Mouse (Mus musculus) CH12.LX (cell line): ENCODE measurements at regions not wholly inside any gene's neighbourhood (a gene's known extent, or its start where the extent isn't known, plus 50 kb on each side); places are given as distances from the start of the nearest gene placed in this dataset.

ENCODE experiments used
- DNase-seq: peaks from one replicate; pipeline ENCODE4 v3.0.0-alpha.2; 2013; ENCODE audit errors: extremely low read depth
- H3K27ac ChIP-seq: 2 replicates; pipeline ENCODE4 v1.5.1; 2012; ENCODE audit warnings: low read depth, mild to moderate bottlenecking, control low read depth, moderate library complexity; ENCODE audit not compliant: insufficient read depth
- H3K27me3 ChIP-seq: replicated peaks from 2 replicates; pipeline ENCODE3; 2012; ENCODE audit warnings: inconsistent platforms
- H3K36me3 ChIP-seq, 2 experiments: replicated peaks in 1 of 2; 2 replicates each; pipeline versions ENCODE3 to v1.6.1; 2012; ENCODE audit warnings: inconsistent platforms in 1 of 2, low read length in 1 of 2, mild to moderate bottlenecking in 1 of 2, mixed read lengths in 1 of 2, moderate library complexity in 1 of 2; ENCODE audit not compliant: control insufficient read depth in 1 of 2, insufficient read depth in 1 of 2
- H3K4me1 ChIP-seq, 2 experiments: 2 replicates each; pipeline ENCODE4 v1.6.1; 2012; ENCODE audit warnings: inconsistent platforms in 1 of 2, moderate library complexity in 1 of 2; ENCODE audit not compliant: insufficient read depth in 2 of 2, control insufficient read depth in 1 of 2
- H3K4me2 ChIP-seq: 2 replicates; pipeline ENCODE4 v1.6.1; 2012; ENCODE audit warnings: low read depth, mild to moderate bottlenecking, control low read depth; ENCODE audit not compliant: poor library complexity, insufficient read depth, severe bottlenecking
- H3K4me3 ChIP-seq, 3 experiments: fragments of 150-350 bp in 1 of 3; sonication (generic) in 1 of 3; replicated peaks in 1 of 3; 2 replicates each; pipeline versions ENCODE3 to v1.5.1; 2011 to 2012; ENCODE audit warnings: low read depth in 2 of 3, low read length in 2 of 3, mild to moderate bottlenecking in 2 of 3, moderate library complexity in 2 of 3, control low read depth in 1 of 3, improper control_type of control experiment in 1 of 3, inconsistent platforms in 1 of 3, mixed read lengths in 1 of 3; ENCODE audit not compliant: poor library complexity in 1 of 3
- H3K79me2 ChIP-seq: replicated peaks from 2 replicates; pipeline ENCODE4 v1.6.1; 2012; ENCODE audit warnings: mild to moderate bottlenecking, moderate library complexity; ENCODE audit not compliant: control insufficient read depth, poor library complexity, insufficient read depth, severe bottlenecking; ENCODE audit errors: extremely low read depth
- H3K9ac ChIP-seq: 2 replicates; pipeline ENCODE4 v1.6.1; 2012; ENCODE audit warnings: low read depth, mild to moderate bottlenecking, control low read depth, moderate library complexity; ENCODE audit not compliant: insufficient read depth
- H3K9me3 ChIP-seq: replicated peaks from 2 replicates; pipeline ENCODE3; 2012; ENCODE audit warnings: low read length, inconsistent platforms, mixed read lengths
- E2F4 ChIP-seq: IDR thresholded peaks from 2 replicates; pipeline ENCODE4 v1.6.1; 2011; ENCODE audit warnings: low read depth, low read length, improper control_type of control experiment; ENCODE audit not compliant: insufficient replicate concordance
- ELF1 ChIP-seq: IDR thresholded peaks from 2 replicates; pipeline ENCODE4 v1.6.1; 2014; ENCODE audit warnings: low read depth, mild to moderate bottlenecking, inconsistent platforms, low read length, improper control_type of control experiment
- EP300 ChIP-seq: IDR thresholded peaks from 2 replicates; pipeline ENCODE4 v1.6.1; 2011; ENCODE audit warnings: low read length, improper control_type of control experiment
- GABPA ChIP-seq: IDR thresholded peaks from 2 replicates; pipeline ENCODE4 v1.6.1; 2012; ENCODE audit warnings: low read depth, low read length, improper control_type of control experiment, inconsistent platforms; ENCODE audit not compliant: insufficient replicate concordance
- HCFC1 ChIP-seq: IDR thresholded peaks from 2 replicates; pipeline ENCODE4 v1.6.1; 2012; ENCODE audit warnings: low read depth, mild to moderate bottlenecking, inconsistent platforms, low read length, improper control_type of control experiment
- IRF4 ChIP-seq: IDR thresholded peaks from 2 replicates; pipeline ENCODE4 v1.6.1; 2014; ENCODE audit warnings: low read depth, mild to moderate bottlenecking, inconsistent platforms, low read length, improper control_type of control experiment
- JUND ChIP-seq: conservative IDR thresholded peaks from 2 replicates; pipeline ENCODE4 v1.6.1; 2011; ENCODE audit warnings: low read depth, low read length, improper control_type of control experiment
- MAFK ChIP-seq: IDR thresholded peaks from 2 replicates; pipeline ENCODE4 v1.6.1; 2011; ENCODE audit warnings: low read length, improper control_type of control experiment; ENCODE audit not compliant: insufficient replicate concordance
- PAX5 ChIP-seq: IDR thresholded peaks from 2 replicates; pipeline ENCODE4 v1.6.1; 2012; ENCODE audit warnings: low read length, inconsistent platforms, mixed read lengths
- POLR2AphosphoS2 ChIP-seq: IDR thresholded peaks from 2 replicates; pipeline ENCODE4 v1.6.1; 2011; ENCODE audit warnings: low read depth, low read length, improper control_type of control experiment
- RCOR1 ChIP-seq: conservative IDR thresholded peaks from 2 replicates; pipeline ENCODE4 v1.6.1; 2012; ENCODE audit warnings: low read depth, mild to moderate bottlenecking, inconsistent platforms, low read length, improper control_type of control experiment
- SMC3 ChIP-seq: IDR thresholded peaks from 2 replicates; pipeline ENCODE4 v1.6.1; 2011; ENCODE audit warnings: low read depth, low read length, improper control_type of control experiment
- TBP ChIP-seq: conservative IDR thresholded peaks from 2 replicates; pipeline ENCODE4 v1.6.1; 2011; ENCODE audit warnings: low read depth, low read length, improper control_type of control experiment
- USF1 ChIP-seq: IDR thresholded peaks from 2 replicates; pipeline ENCODE4 v1.6.1; 2014; ENCODE audit warnings: low read depth, mild to moderate bottlenecking, inconsistent platforms, low read length, improper control_type of control experiment
- ZC3H11A ChIP-seq: IDR thresholded peaks from 2 replicates; pipeline ENCODE4 v1.6.1; 2012; ENCODE audit warnings: low read depth, mild to moderate bottlenecking, inconsistent platforms, low read length, improper control_type of control experiment
- ZMIZ1 ChIP-seq: IDR thresholded peaks from 2 replicates; pipeline ENCODE4 v1.6.1; 2012; ENCODE audit warnings: low read depth, mild to moderate bottlenecking, inconsistent platforms, low read length, improper control_type of control experiment
- dilution Hi-C: fragments of 300-500 bp; cut with MboI; formaldehyde crosslinking; loops from 2 replicates; pipeline ENCODE4 v1.14.3; 2020; ENCODE audit warnings: low sequenced_read_pairs; ENCODE audit not compliant: extremely low pct_unique_long_range_greater_than_20kb, extremely low pct_ligation_motif_present
- in situ Hi-C: fragments of 300-500 bp; cut with MboI; formaldehyde crosslinking; loops from 3 replicates; pipeline ENCODE4 v1.14.3; 2019; ENCODE audit warnings: low sequenced_read_pairs, low pct_ligation_motif_present, low pct_unique_long_range_greater_than_20kb, mixed read lengths

DNA sequence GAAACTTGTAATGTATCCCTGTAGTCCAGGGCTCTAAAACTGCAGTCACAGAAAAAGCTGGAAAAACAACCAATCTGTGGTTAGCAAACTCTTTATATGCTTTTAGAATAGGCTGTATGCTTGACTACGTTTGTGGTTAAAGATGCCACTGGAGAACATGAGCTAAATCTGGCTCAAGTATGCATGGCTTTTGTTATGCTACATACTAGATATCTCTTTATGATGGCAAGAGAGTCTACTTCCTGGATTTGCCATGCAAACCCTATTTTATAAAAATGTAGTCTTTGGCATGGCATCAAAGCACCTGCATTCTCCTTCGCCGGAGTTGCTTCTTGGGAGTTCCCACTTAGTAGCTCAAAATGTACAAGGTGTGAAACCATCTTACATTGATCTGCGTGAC is 462.2 kb downstream of the Dmrt2 start:
- no peak overlapping the region for H3K27ac ChIP-seq
- in situ Hi-C loops = no loop called here
- dilution Hi-C loops = no loop called here
- H3K4me2 ChIP-seq = no peak overlapping the region
- no peak for DNase-seq
- H3K4me1 ChIP-seq = no peaks in the 10 kb centered on the region
- H3K4me3 ChIP-seq = no peak overlapping the region
- H3K36me3 ChIP-seq = no peaks in the 10 kb centered on the region
- H3K9me3 ChIP-seq = no peaks in the 10 kb centered on the region
- TF ChIP-seq PAX5 (no peak), ELF1 (no peak), GABPA (no peak)
- TF ChIP-seq, all 38 proteins: peak for 0
- Histone ChIP-seq H3K79me2 (no peaks in the 10 kb centered on the region), H3K27me3 (no peaks in the 10 kb centered on the region), H3K9ac (no peak overlapping the region)

DNA sequence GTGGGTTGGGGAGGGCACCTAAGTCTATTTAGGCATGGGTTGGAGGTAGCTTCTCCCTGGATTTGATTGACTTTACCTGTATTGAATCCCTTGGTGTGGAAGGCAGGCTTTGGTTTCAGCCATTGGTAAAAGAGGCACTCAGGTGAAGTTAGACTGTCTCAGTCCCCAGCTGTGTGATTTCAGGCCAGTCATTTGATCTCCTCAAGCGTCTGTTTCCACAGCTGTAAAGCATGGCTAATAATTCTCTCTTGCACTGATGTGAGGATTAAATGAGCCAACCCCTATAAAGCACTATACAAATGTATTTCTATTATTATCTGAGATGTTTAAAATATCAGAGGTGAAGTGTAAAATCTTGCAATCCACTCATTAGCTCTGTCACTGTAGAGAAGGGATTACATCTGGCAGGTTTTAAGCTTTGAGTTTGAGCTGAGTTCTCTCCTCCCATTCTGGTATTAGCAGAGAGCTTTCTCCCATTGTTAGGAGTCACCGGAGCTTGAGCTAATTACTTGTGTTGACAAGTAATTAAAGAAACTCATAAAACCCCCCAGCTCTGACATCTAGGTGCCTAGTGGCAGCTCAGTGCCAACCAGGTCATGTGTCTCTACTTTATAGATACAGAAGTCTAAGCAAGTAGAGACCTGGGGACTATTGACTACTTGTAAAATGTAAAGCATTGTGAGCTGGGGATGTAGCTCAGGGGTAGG is 463.3 kb downstream of the Dmrt2 start:
- Histone ChIP-seq H3K27me3 (no peaks in the 10 kb centered on the region), H3K4me1 (no peaks in the 10 kb centered on the region), H3K4me2 (no peak overlapping the region), H3K79me2 (no peaks in the 10 kb centered on the region), H3K4me3 (no peak overlapping the region), H3K9ac (no peak overlapping the region), H3K27ac (no peak overlapping the region), H3K9me3 (no peaks in the 10 kb centered on the region), H3K36me3 (no peaks in the 10 kb centered on the region)
- dilution Hi-C loops (no loop called here), in situ Hi-C loops (no loop called here)
- no peak for DNase-seq
- TF ChIP-seq IRF4 (no peak), JUND (no peak), EP300 (no peak), MAFK (no peak), SMC3 (no peak), HCFC1 (no peak), E2F4 (no peak), ZMIZ1 (no peak), USF1 (no peak), POLR2AphosphoS2 (no peak), TBP (no peak), GABPA (no peak), RCOR1 (no peak), ZC3H11A (no peak)
